Mouse (Mus musculus): ENCODE results near the gene Dab1. TPM values are rescaled to one million over a fixed set of nuclear protein-coding genes. Genes with fewer than 3 reads are reported as not detected.

The Dab1 gene
- polyA plus RNA-seq, 1 experiment from 2014 or later, result 36.4 TPM

GRCm38 (mm10) chr4:104211531-104212455, 592.6 kb downstream of the Dab1 start:
- ATAC-seq (ENCODE audit: insufficient read depth, low FRiP score, low TSS enrichment), result no peak

GRCm38 (mm10) chr4:104214724-104215123, 595.6 kb downstream of the Dab1 start:
- Histone ChIP-seq H3K27me3 (ENCODE audit: control insufficient read depth, insufficient read depth, low read length) (no peaks in the 10 kb centered on the region), H3K36me3 (ENCODE audit: control insufficient read depth, insufficient read depth, low read length) (no peaks in the 10 kb centered on the region), H3K9me3 (ENCODE audit: control insufficient read depth, low read length) (no peaks in the 10 kb centered on the region), H3K9ac (ENCODE audit: low read length) (no peak overlapping the region), H3K27ac (ENCODE audit: low read depth, low read length) (no peak overlapping the region), H3K4me3 (ENCODE audit: low read depth, low read length) (no peak overlapping the region), H3K4me2 (ENCODE audit: low read depth) (no peak overlapping the region), H3K4me1 (ENCODE audit: control insufficient read depth, insufficient read depth, low read length) (no peaks in the 10 kb centered on the region)
- 38% methylated on average over 7 of the region's 7 CpGs for WGBS
- no peak for ATAC-seq (ENCODE audit: insufficient read depth, low FRiP score, low TSS enrichment)
- DNase-seq (ENCODE audit: low spot score), result no peak

More at GRCm38 (mm10) chr4:104211531-104212455, 592.6 kb downstream of the Dab1 start:
- WGBS, result 76% methylated on average over 9 of the region's 9 CpGs
- no peak overlapping the region for H3K4me3 ChIP-seq (ENCODE audit: low read depth, low read length)
- no peak overlapping the region for H3K4me2 ChIP-seq (ENCODE audit: low read depth)
- H3K27ac ChIP-seq (ENCODE audit: low read depth, low read length), result no peak overlapping the region
- H3K9me3 ChIP-seq (ENCODE audit: control insufficient read depth, low read length), result no peaks in the 10 kb centered on the region
- no peaks in the 10 kb centered on the region for H3K36me3 ChIP-seq (ENCODE audit: control insufficient read depth, insufficient read depth, low read length)
- DNase-seq (ENCODE audit: low spot score), result no peak
- H3K9ac ChIP-seq (ENCODE audit: low read length), result no peak overlapping the region
- no peaks in the 10 kb centered on the region for H3K4me1 ChIP-seq (ENCODE audit: control insufficient read depth, insufficient read depth, low read length)
- H3K27me3 ChIP-seq (ENCODE audit: control insufficient read depth, insufficient read depth, low read length), result no peaks in the 10 kb centered on the region

- no peak overlapping the region for H3K9ac ChIP-seq (ENCODE audit: low read length)
- no peaks in the 10 kb centered on the region for H3K4me1 ChIP-seq (ENCODE audit: control insufficient read depth, insufficient read depth, low read length)
- DNase-seq (ENCODE audit: low spot score) (no peak), ATAC-seq (ENCODE audit: insufficient read depth, low FRiP score, low TSS enrichment) (no peak)
- H3K4me2 ChIP-seq (ENCODE audit: low read depth), result no peak overlapping the region
- no peak overlapping the region for H3K27ac ChIP-seq (ENCODE audit: low read depth, low read length)
- H3K9me3 ChIP-seq (ENCODE audit: control insufficient read depth, low read length), result no peaks in the 10 kb centered on the region
- H3K4me3 ChIP-seq (ENCODE audit: low read depth, low read length), result no peak overlapping the region
- H3K27me3 ChIP-seq (ENCODE audit: control insufficient read depth, insufficient read depth, low read length), result no peaks in the 10 kb centered on the region
- 59% methylated on average over 4 of the region's 4 CpGs for WGBS
- H3K36me3 ChIP-seq (ENCODE audit: control insufficient read depth, insufficient read depth, low read length), result no peaks in the 10 kb centered on the region
Observed at GRCm38 (mm10) chr4:104217336-104217735, 598.2 kb downstream of the Dab1 start.

GRCm38 (mm10) chr4:104218765-104219164, 599.6 kb downstream of the Dab1 start:
- Histone ChIP-seq H3K4me2 (ENCODE audit: low read depth) (no peak overlapping the region), H3K4me3 (ENCODE audit: low read depth, low read length) (no peak overlapping the region), H3K4me1 (ENCODE audit: control insufficient read depth, insufficient read depth, low read length) (no peaks in the 10 kb centered on the region), H3K36me3 (ENCODE audit: control insufficient read depth, insufficient read depth, low read length) (no peaks in the 10 kb centered on the region), H3K27ac (ENCODE audit: low read depth, low read length) (no peak overlapping the region), H3K9me3 (ENCODE audit: control insufficient read depth, low read length) (no peaks in the 10 kb centered on the region), H3K27me3 (ENCODE audit: control insufficient read depth, insufficient read depth, low read length) (no peaks in the 10 kb centered on the region), H3K9ac (ENCODE audit: low read length) (no peak overlapping the region)
- 74% methylated on average over 6 of the region's 6 CpGs for WGBS
- no peak for ATAC-seq (ENCODE audit: insufficient read depth, low FRiP score, low TSS enrichment)
- no peak for DNase-seq (ENCODE audit: low spot score)

- Histone ChIP-seq H3K4me1 (ENCODE audit: control insufficient read depth, insufficient read depth, low read length) (no peaks in the 10 kb centered on the region), H3K27me3 (ENCODE audit: control insufficient read depth, insufficient read depth, low read length) (no peaks in the 10 kb centered on the region), H3K27ac (ENCODE audit: low read depth, low read length) (no peak overlapping the region), H3K36me3 (ENCODE audit: control insufficient read depth, insufficient read depth, low read length) (no peaks in the 10 kb centered on the region), H3K9me3 (ENCODE audit: control insufficient read depth, low read length) (no peaks in the 10 kb centered on the region), H3K4me3 (ENCODE audit: low read depth, low read length) (no peak overlapping the region), H3K4me2 (ENCODE audit: low read depth) (no peak overlapping the region), H3K9ac (ENCODE audit: low read length) (no peak overlapping the region)
- DNase-seq (ENCODE audit: low spot score) (no peak), ATAC-seq (ENCODE audit: insufficient read depth, low FRiP score, low TSS enrichment) (no peak)
- 53% methylated on average over 3 of the region's 3 CpGs for WGBS
Observed at GRCm38 (mm10) chr4:104220099-104220498, 600.9 kb downstream of the Dab1 start.

GRCm38 (mm10) chr4:104229296-104229695, 610.1 kb downstream of the Dab1 start:
- no peak overlapping the region for H3K9ac ChIP-seq (ENCODE audit: low read length)
- no peak overlapping the region for H3K4me2 ChIP-seq (ENCODE audit: low read depth)
- no peaks in the 10 kb centered on the region for H3K4me1 ChIP-seq (ENCODE audit: control insufficient read depth, insufficient read depth, low read length)
- H3K36me3 ChIP-seq (ENCODE audit: control insufficient read depth, insufficient read depth, low read length), result no peaks in the 10 kb centered on the region
- no peak overlapping the region for H3K27ac ChIP-seq (ENCODE audit: low read depth, low read length)
- H3K4me3 ChIP-seq (ENCODE audit: low read depth, low read length), result no peak overlapping the region
- ATAC-seq (ENCODE audit: insufficient read depth, low FRiP score, low TSS enrichment) (no peak), DNase-seq (ENCODE audit: low spot score) (no peak)
- H3K9me3 ChIP-seq (ENCODE audit: control insufficient read depth, low read length), result no peaks in the 10 kb centered on the region
- WGBS, result 81% methylated on average over 3 of the region's 3 CpGs
- H3K27me3 ChIP-seq (ENCODE audit: control insufficient read depth, insufficient read depth, low read length), result no peaks in the 10 kb centered on the region

GRCm38 (mm10) chr4:104246506-104246905, 627.3 kb downstream of the Dab1 start:
- Histone ChIP-seq H3K27ac (ENCODE audit: low read depth, low read length) (no peak overlapping the region), H3K4me2 (ENCODE audit: low read depth) (no peak overlapping the region), H3K4me3 (ENCODE audit: low read depth, low read length) (no peak overlapping the region), H3K36me3 (ENCODE audit: control insufficient read depth, insufficient read depth, low read length) (no peaks in the 10 kb centered on the region), H3K9me3 (ENCODE audit: control insufficient read depth, low read length) (no peaks in the 10 kb centered on the region), H3K9ac (ENCODE audit: low read length) (no peak overlapping the region), H3K4me1 (ENCODE audit: control insufficient read depth, insufficient read depth, low read length) (no peaks in the 10 kb centered on the region), H3K27me3 (ENCODE audit: control insufficient read depth, insufficient read depth, low read length) (no peaks in the 10 kb centered on the region)
- no peak for DNase-seq (ENCODE audit: low spot score)
- ATAC-seq (ENCODE audit: insufficient read depth, low FRiP score, low TSS enrichment), result no peak
- WGBS, result 65% methylated on average over 1 of the region's 1 CpGs

GRCm38 (mm10) chr4:104249462-104249861, 630.3 kb downstream of the Dab1 start:
- H3K4me1 ChIP-seq (ENCODE audit: control insufficient read depth, insufficient read depth, low read length), result no peaks in the 10 kb centered on the region
- 91% methylated on average over 6 of the region's 6 CpGs for WGBS
- no peak overlapping the region for H3K27ac ChIP-seq (ENCODE audit: low read depth, low read length)
- ATAC-seq (ENCODE audit: insufficient read depth, low FRiP score, low TSS enrichment) (no peak), DNase-seq (ENCODE audit: low spot score) (no peak)
- H3K9me3 ChIP-seq (ENCODE audit: control insufficient read depth, low read length), result no peaks in the 10 kb centered on the region
- H3K9ac ChIP-seq (ENCODE audit: low read length), result no peak overlapping the region
- H3K27me3 ChIP-seq (ENCODE audit: control insufficient read depth, insufficient read depth, low read length), result no peaks in the 10 kb centered on the region
- no peaks in the 10 kb centered on the region for H3K36me3 ChIP-seq (ENCODE audit: control insufficient read depth, insufficient read depth, low read length)
- no peak overlapping the region for H3K4me2 ChIP-seq (ENCODE audit: low read depth)
- H3K4me3 ChIP-seq (ENCODE audit: low read depth, low read length), result no peak overlapping the region

GRCm38 (mm10) chr4:104257776-104258175, 638.6 kb downstream of the Dab1 start:
- Histone ChIP-seq H3K4me2 (ENCODE audit: low read depth) (no peak overlapping the region), H3K27me3 (ENCODE audit: control insufficient read depth, insufficient read depth, low read length) (no peaks in the 10 kb centered on the region), H3K4me3 (ENCODE audit: low read depth, low read length) (no peak overlapping the region), H3K36me3 (ENCODE audit: control insufficient read depth, insufficient read depth, low read length) (no peaks in the 10 kb centered on the region), H3K27ac (ENCODE audit: low read depth, low read length) (no peak overlapping the region), H3K4me1 (ENCODE audit: control insufficient read depth, insufficient read depth, low read length) (no peaks in the 10 kb centered on the region), H3K9ac (ENCODE audit: low read length) (no peak overlapping the region), H3K9me3 (ENCODE audit: control insufficient read depth, low read length) (no peaks in the 10 kb centered on the region)
- 87% methylated on average over 8 of the region's 8 CpGs for WGBS
- no peak for DNase-seq (ENCODE audit: low spot score)
- ATAC-seq (ENCODE audit: insufficient read depth, low FRiP score, low TSS enrichment), result no peak
